Mouse (Mus musculus): ENCODE results near the gene Mogs. TPM values are rescaled to one million over a fixed set of nuclear protein-coding genes. Genes with fewer than 3 reads are reported as not detected.
"Not testable (repeated sequence)": the region's sequence is repeated elsewhere in the genome, so short reads cannot be mapped to it uniquely, and the experiment has no call there.

The Mogs gene
- total RNA-seq, 2 experiments from 2014 or later, result 28.6 to 29.5 TPM

DNA sequence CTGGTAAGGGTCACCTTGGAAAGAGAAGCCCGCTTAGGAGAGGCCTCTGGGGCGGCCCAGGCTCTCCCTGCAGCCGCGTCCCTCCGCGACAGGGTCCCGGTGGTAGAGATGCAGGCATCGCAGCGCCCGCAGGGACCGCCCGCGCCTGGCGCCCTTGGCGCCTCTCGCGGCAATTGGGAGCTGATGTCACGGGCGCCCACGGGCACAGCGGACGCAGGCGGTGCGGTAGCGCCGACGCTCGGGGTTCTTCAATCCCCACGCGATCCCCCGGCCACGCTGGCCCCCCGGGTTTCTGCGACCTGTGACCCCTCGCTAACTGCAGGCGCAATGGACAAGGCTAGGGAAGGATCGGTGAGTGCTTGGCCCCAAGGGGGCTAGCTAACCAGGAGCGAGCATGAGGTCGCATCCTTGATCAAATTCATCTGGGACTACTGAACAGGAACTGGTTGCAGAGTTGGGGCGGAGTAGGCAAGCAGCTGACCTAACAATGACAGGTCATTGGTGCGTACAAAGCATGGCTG lies 27.0 kb downstream of the Mogs start:
- intact Hi-C loops (cut with DNase I), result loop anchor here (2.0 kb wide), 2 partner anchors 17 to 33 kb away; partner anchors contain the start of genes Ino80b and Mrpl53
- no peak; the same call in 1 of the 2 replicates for TF ChIP-seq CTCF (IDR thresholded peaks at IDR 0.05)
- Histone ChIP-seq H3K4me3 (peak overlapping the region; percentile 58), H3K27ac (peak overlapping the region; percentile 86)
- peak; percentile 69 to 77 for DNase-seq (ENCODE audit: extremely low spot score in 1 of 2, low spot score in 2 of 2)

DNA sequence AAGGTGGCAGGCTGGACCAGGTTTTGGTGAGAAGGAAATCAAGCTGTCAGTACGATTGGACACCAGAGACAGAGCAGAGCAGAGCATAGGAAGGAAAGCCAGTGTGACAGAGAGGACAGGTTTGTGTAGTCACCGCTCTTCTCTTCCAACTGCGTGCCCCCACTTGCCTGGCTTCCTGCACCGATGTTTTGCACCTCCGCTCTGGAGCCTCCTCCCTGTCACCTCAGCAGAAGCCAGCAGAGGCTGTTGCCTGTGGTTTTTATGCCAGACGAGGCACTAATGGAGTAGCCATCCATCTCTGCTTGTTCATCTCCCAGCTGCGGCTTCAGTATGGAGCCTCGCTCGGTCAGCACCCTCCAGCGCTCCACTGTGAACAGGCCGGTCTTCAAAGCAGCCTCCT lies 27.6 kb downstream of the Mogs start:
- Histone ChIP-seq H3K27ac (peak overlapping the region; percentile 86), H3K4me3 (peak overlapping the region; percentile 58)
- no peak for TF ChIP-seq CTCF (IDR thresholded peaks at IDR 0.05)
- intact Hi-C loops (cut with DNase I), result loop anchor here (2.0 kb wide), 2 partner anchors 18 to 34 kb away; partner anchors contain the start of genes Ino80b and Mrpl53
- DNase-seq (ENCODE audit: extremely low spot score in 1 of 2, low spot score in 2 of 2), result peak in 1 of 2 experiments; percentile 41

DNA sequence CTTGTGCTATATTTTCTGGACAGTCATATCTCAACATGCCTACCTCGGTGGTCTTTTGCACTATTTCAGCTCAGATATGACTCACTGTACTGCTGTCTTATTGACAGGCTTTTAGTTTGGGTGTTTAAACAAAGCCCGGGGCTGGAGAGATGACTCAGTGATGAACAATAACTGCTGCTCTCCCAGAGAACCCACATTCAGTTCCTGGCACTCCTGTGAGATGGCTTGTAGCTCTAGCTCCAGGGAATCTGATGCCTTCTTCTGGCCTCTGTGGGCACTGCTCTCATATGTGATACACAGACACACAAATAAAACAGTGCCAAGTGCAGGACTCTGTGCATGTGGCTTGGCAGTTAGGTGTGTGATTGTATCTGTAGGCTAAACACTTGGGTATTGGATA lies 29.9 kb downstream of the Mogs start:
- intact Hi-C loops (cut with DNase I), result loop anchor here (2.0 kb wide), 1 partner anchor 28 kb away; no protein-coding TSS in a partner anchor
- H3K27ac ChIP-seq, result peak overlapping the region; percentile 70
- DNase-seq (ENCODE audit: extremely low spot score in 1 of 2, low spot score in 2 of 2), result no peak
- TF ChIP-seq CTCF (IDR thresholded peaks at IDR 0.05), result no peak; the same call in 1 of the 2 replicates
- no peak overlapping the region for H3K4me3 ChIP-seq

- peak overlapping the region; percentile 70 for H3K27ac ChIP-seq
- intact Hi-C loops (cut with DNase I), result loop anchor here (2.0 kb wide), 1 partner anchor 29 kb away; no protein-coding TSS in a partner anchor
- H3K4me3 ChIP-seq, result no peak overlapping the region
- DNase-seq (ENCODE audit: extremely low spot score in 1 of 2, low spot score in 2 of 2), result no peak
- TF ChIP-seq CTCF (IDR thresholded peaks at IDR 0.05), result no peak
Observed at GRCm38 (mm10) chr6:83145805-83146204, 30.5 kb downstream of the Mogs start.

DNA sequence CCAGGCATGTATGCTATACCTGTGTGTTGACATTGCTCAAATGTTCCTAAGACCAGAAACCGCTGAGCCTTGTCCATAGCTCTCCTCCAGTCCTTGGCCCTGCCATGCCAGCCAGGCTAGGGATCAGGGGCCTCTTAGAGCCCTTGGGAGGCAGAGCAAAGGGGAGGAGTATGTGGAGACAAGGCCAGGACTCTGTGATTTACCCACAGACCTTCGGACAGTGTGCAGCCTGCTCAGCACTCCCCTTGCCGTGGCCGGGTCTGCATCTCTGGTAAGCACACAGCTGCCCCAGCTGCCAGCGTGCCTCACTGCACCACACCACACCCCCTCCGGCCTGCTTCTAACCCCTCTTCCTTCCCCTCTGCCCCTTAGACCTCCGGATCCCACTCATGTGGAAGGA lies 32.0 kb downstream of the Mogs start:
- no peak for DNase-seq (ENCODE audit: extremely low spot score in 1 of 2, low spot score in 2 of 2)
- Histone ChIP-seq H3K27ac (no peak overlapping the region), H3K4me3 (no peak overlapping the region)
- intact Hi-C loops (cut with DNase I), result no loop called here
- no peak for TF ChIP-seq CTCF (IDR thresholded peaks at IDR 0.05)

DNA sequence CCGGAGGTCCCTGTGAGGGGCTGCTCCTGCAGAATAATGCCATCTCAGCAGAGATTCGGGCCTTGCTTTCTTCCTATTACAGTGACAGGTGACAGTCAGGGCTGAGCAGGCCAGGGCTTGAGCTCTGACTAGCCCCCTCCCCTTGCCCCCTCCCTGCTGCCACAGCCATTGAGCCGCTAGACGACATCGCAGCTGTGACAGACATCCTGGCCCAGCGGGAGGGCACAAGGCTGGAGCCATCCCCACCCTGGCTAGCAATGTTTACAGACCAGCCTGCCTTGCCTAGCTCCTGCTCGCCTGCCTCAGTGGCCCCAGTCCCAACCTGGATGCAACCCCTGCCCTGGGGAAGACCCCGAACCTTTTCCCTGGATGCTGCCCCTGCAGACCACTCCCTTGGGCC lies 36.4 kb downstream of the Mogs start:
- intact Hi-C loops (cut with DNase I), result no loop called here
- H3K27ac ChIP-seq, result no peak overlapping the region
- DNase-seq (ENCODE audit: extremely low spot score in 1 of 2, low spot score in 2 of 2), result no peak
- no peak overlapping the region for H3K4me3 ChIP-seq
- no peak for TF ChIP-seq CTCF (IDR thresholded peaks at IDR 0.05)

DNA sequence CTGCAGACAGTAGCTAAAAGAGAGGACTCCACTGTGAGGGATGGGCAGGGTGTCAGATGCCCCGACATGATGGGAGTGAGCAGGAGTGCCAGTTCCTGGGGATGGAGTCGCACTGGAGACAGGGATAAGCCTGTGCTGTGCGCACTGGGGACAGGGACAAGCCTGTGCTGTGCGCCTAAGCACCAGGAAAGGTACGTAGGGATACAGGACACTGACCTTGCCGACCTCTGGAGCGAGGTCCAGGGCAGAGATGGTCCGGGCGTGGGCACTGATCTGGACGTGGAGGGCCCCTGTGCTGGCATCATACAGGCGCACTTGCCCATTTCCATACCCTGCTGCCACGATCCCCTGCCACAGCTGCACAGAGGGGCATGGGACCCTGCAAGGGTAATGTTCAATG lies 37.7 kb downstream of the Mogs start:
- intact Hi-C loops (cut with DNase I), result no loop called here
- H3K27ac ChIP-seq, result no peak overlapping the region
- DNase-seq (ENCODE audit: extremely low spot score in 1 of 2, low spot score in 2 of 2), result no peak
- no peak for TF ChIP-seq CTCF (IDR thresholded peaks at IDR 0.05)
- H3K4me3 ChIP-seq, result no peak overlapping the region

DNA sequence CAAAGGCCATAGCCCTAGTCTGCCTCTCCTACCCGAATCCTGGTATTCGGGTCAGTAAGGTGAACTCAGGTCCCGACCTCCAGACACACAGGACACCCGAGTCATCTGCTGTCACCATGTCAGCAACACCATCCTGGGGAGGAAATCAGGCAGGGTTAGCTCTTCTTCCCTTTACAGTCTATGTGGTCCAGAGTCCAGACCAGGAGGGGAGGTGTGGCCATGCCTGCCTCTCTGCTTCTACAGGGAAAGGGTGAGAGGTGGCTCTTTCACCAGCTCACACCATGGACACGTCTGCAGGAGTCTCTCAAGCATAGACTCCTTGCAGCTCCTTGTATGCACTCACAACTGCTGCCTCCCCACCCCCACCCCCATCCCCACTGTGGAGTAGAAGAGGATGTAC lies 38.2 kb downstream of the Mogs start:
- intact Hi-C loops (cut with DNase I), result no loop called here
- TF ChIP-seq CTCF (IDR thresholded peaks at IDR 0.05), result no peak
- DNase-seq (ENCODE audit: extremely low spot score in 1 of 2, low spot score in 2 of 2), result no peak
- no peak overlapping the region for H3K27ac ChIP-seq
- no peak overlapping the region for H3K4me3 ChIP-seq

DNA sequence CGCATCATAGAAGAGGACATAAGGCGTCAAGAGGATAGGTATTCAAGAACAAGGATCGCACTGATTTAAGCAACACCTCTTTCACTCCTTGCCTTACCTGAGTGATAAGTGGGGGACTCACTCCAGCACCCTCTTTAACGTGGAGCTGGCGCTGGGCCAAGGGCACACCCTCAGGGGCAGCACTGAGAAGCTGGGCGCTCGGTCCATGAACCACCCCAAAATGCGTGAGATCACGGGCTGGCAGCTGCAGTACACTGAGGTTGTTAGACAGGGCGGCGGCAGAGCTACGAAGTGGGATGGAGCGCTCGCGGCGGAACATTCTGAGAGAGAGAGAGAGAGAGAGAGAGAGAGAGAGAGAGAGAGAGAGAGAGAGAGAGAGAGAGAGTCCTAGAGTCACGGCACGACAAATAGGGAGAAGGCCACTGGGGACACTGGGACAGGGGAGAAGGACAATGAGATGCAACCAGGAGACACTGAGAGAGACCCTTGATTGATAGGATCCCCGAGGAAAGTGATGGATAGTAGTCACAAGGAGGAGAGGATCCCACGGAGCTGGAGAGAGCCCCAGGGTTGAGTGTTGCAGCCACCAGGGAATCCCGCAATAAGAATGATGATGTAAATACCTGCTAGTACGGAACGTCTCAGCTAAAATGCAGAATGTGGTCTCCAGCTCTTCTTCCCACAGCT lies 40.4 kb downstream of the Mogs start:
- H3K27ac ChIP-seq, result peak overlapping the region; percentile 72
- DNase-seq (ENCODE audit: extremely low spot score in 1 of 2, low spot score in 2 of 2), result no peak
- intact Hi-C loops (cut with DNase I), result loop anchor here (2.0 kb wide), 2 partner anchors 41 to 159 kb away; partner anchors contain the start of gene Mogs
- H3K4me3 ChIP-seq, result peak overlapping the region; percentile 72
- TF ChIP-seq CTCF (IDR thresholded peaks at IDR 0.05), result no peak

GRCm38 (mm10) chr6:83156259-83156684 lies 41.0 kb downstream of the Mogs start, which contains the start of the genes Wdr54 and 1700003E16Rik:
Gene Wdr54, minus strand, starts transcription at chr6:83156397.
Gene 1700003E16Rik, plus strand, starts transcription at chr6:83156404.
- intact Hi-C loops (cut with DNase I), result loop anchor here (2.0 kb wide), 2 partner anchors 41 to 159 kb away; partner anchors contain the start of gene Mogs
- peak within 1 kb of the TSS; percentile 72 for H3K27ac ChIP-seq
- TF ChIP-seq CTCF (IDR thresholded peaks at IDR 0.05), result no peak
- peak; percentile 77 to 78 for DNase-seq (ENCODE audit: extremely low spot score in 1 of 2, low spot score in 2 of 2)
- H3K4me3 ChIP-seq, result peak within 1 kb of the TSS; percentile 72

DNA sequence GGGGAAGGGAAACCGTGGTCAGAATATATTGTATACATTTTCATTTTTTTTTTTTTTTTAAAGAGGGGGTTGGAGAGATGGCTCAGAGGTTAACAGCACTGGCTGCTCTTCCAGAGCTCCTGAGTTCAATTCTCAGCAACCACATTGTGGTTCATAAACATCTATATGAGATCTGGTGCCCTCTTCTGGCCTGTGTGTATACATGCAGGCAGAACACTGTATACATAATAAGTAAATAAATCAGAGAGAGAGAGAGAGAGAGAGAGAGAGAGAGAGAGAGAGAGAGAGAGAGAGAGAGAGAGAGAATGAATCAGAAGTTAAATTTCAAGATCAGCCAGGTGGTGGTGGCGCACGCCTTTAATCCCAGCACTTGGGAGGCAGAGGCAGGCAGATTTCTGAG lies 44.2 kb downstream of the Mogs start:
- peak; percentile 52 for TF ChIP-seq CTCF (IDR thresholded peaks at IDR 0.05)
- intact Hi-C loops (cut with DNase I); H3K27ac ChIP-seq; DNase-seq (ENCODE audit: extremely low spot score in 1 of 2, low spot score in 2 of 2); H3K4me3 ChIP-seq: not testable (repeated sequence)

DNA sequence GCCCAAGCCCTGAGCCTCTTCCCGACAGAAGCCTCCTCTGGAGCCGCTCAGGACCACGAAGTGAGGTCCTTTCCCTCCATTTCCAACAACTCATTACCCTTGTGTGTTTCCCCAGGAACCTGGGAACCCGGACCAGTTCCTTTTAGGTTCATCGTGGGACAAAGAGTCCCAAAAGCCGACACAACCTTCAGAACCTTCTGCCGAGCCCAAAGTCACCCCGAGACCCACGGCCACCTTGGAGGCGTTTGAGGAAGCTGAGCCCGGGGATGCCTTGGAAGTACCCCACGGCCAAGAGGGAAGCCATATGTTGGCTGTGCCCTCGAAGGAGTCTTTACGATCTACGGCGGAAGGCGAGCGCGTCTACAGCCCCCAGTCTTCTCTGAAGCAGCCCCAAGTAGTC lies 46.1 kb downstream of the Mogs start:
- TF ChIP-seq CTCF (IDR thresholded peaks at IDR 0.05), result no peak
- no peak for DNase-seq (ENCODE audit: extremely low spot score in 1 of 2, low spot score in 2 of 2)
- Histone ChIP-seq H3K27ac (no peak overlapping the region), H3K4me3 (no peak overlapping the region)
- intact Hi-C loops (cut with DNase I), result no loop called here

All from left cerebral cortex, adult 2 months (tissue).